Mouse (Mus musculus): ENCODE data around the gene Dock10. TPM values are rescaled to one million over a fixed set of nuclear protein-coding genes. Genes with fewer than 3 reads are reported as not detected.

Gene Dock10
- total and polyA plus RNA-seq, 2 experiments = 1.0 to 6.8 TPM

DNA sequence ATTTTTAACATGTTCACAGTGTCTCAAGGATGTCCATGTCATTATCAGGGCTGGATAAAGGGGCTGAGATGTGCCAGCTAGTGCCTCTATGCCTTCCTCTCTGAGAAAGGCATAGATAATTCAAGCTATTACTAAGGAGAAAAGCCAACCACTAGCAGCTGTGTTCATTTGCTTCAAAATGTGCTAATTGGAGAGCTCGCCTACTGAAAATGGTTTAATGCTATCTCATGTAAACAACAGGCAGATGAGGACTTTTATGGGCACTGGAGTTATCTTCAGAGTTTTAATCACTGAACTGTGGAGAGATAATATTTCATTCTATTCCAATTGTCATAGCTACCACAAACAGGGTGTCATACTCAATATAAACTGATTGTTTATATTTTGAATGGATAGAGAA, 36.3 kb downstream of the Dock10 start:
- no peaks in the 10 kb centered on the region for H3K27me3 ChIP-seq (ENCODE audit: control insufficient read depth, insufficient read depth, low read length)
- no peaks in the 10 kb centered on the region; the same call in 1 of the 2 replicates for H3K4me1 ChIP-seq (ENCODE audit: control insufficient read depth, insufficient read depth, low read length)
- 67% methylated on average over 1 of the region's 1 CpGs for WGBS
- H3K4me3 ChIP-seq (ENCODE audit: insufficient read depth, low read depth, low read length) = no peak overlapping the region
- no peak overlapping the region for H3K9ac ChIP-seq (ENCODE audit: low read depth, low read length)
- DNase-seq (ENCODE audit: extremely low read depth, low read depth, low spot score) = no peak
- no peak overlapping the region for H3K27ac ChIP-seq (replicated peaks; ENCODE audit: insufficient read depth, low read depth, low read length)
- H3K36me3 ChIP-seq (ENCODE audit: control insufficient read depth, insufficient read depth, low read length) = no peaks in the 10 kb centered on the region
- TF ChIP-seq POLR2A (IDR thresholded peaks at IDR 0.05; ENCODE audit: extremely low read depth, insufficient read depth, low read length) = no peak
- no peak for TF ChIP-seq CTCF (IDR thresholded peaks at IDR 0.05; ENCODE audit: low read depth, low read length)
- H3K79me2 ChIP-seq (ENCODE audit: control insufficient read depth, insufficient read depth, low read length) = no peaks in the 10 kb centered on the region

- WGBS = 86% methylated on average over 2 of the region's 2 CpGs
- TF ChIP-seq CTCF (IDR thresholded peaks at IDR 0.05; ENCODE audit: low read depth, low read length) (no peak), POLR2A (IDR thresholded peaks at IDR 0.05; ENCODE audit: extremely low read depth, insufficient read depth, low read length) (no peak)
- DNase-seq (ENCODE audit: extremely low read depth, low read depth, low spot score) = no peak
Observed at GRCm38 (mm10) chr1:80721181-80721580, 37.1 kb downstream of the Dock10 start.

DNA sequence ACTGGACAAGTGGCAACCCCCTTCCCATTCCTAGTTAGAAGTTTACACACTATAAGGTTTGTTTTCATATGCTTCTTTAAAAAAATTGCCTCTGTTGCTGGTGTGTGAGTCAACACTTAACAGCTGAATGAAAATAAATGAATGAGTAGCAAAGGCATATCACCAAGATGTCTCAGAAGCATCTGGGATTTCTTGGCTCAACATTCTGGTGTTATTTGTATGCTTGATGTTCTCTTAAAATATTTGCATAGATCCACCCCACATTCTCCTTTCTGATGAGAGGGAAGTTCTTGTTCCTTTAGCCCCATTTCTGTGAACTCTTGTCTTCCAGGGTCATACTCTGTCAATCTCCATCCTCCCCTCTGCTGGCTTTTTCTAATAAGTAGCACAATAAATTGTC, 38.2 kb downstream of the Dock10 start:
- Histone ChIP-seq H3K79me2 (ENCODE audit: control insufficient read depth, insufficient read depth, low read length) (no peaks in the 10 kb centered on the region), H3K4me1 (ENCODE audit: control insufficient read depth, insufficient read depth, low read length) (no peaks in the 10 kb centered on the region; the same call in 1 of the 2 replicates), H3K27me3 (ENCODE audit: control insufficient read depth, insufficient read depth, low read length) (no peaks in the 10 kb centered on the region), H3K9ac (ENCODE audit: low read depth, low read length) (no peak overlapping the region), H3K4me3 (ENCODE audit: insufficient read depth, low read depth, low read length) (no peak overlapping the region), H3K27ac (replicated peaks; ENCODE audit: insufficient read depth, low read depth, low read length) (no peak overlapping the region), H3K36me3 (ENCODE audit: control insufficient read depth, insufficient read depth, low read length) (no peaks in the 10 kb centered on the region)
- TF ChIP-seq POLR2A (IDR thresholded peaks at IDR 0.05; ENCODE audit: extremely low read depth, insufficient read depth, low read length) (no peak), CTCF (IDR thresholded peaks at IDR 0.05; ENCODE audit: low read depth, low read length) (no peak)
- DNase-seq (ENCODE audit: extremely low read depth, low read depth, low spot score) = no peak

More at GRCm38 (mm10) chr1:80721181-80721580, 37.1 kb downstream of the Dock10 start:
- H3K79me2 ChIP-seq (ENCODE audit: control insufficient read depth, insufficient read depth, low read length) = no peaks in the 10 kb centered on the region
- no peaks in the 10 kb centered on the region for H3K27me3 ChIP-seq (ENCODE audit: control insufficient read depth, insufficient read depth, low read length)
- H3K4me3 ChIP-seq (ENCODE audit: insufficient read depth, low read depth, low read length) = no peak overlapping the region
- H3K36me3 ChIP-seq (ENCODE audit: control insufficient read depth, insufficient read depth, low read length) = no peaks in the 10 kb centered on the region
- no peak overlapping the region for H3K27ac ChIP-seq (replicated peaks; ENCODE audit: insufficient read depth, low read depth, low read length)
- H3K4me1 ChIP-seq (ENCODE audit: control insufficient read depth, insufficient read depth, low read length) = no peaks in the 10 kb centered on the region; the same call in 1 of the 2 replicates
- no peak overlapping the region for H3K9ac ChIP-seq (ENCODE audit: low read depth, low read length)

- Histone ChIP-seq H3K27me3 (ENCODE audit: control insufficient read depth, insufficient read depth, low read length) (no peaks in the 10 kb centered on the region), H3K4me1 (ENCODE audit: control insufficient read depth, insufficient read depth, low read length) (no peaks in the 10 kb centered on the region; the same call in 1 of the 2 replicates), H3K79me2 (ENCODE audit: control insufficient read depth, insufficient read depth, low read length) (no peaks in the 10 kb centered on the region), H3K36me3 (ENCODE audit: control insufficient read depth, insufficient read depth, low read length) (no peaks in the 10 kb centered on the region), H3K4me3 (ENCODE audit: insufficient read depth, low read depth, low read length) (no peak overlapping the region), H3K9ac (ENCODE audit: low read depth, low read length) (no peak overlapping the region), H3K27ac (replicated peaks; ENCODE audit: insufficient read depth, low read depth, low read length) (no peak overlapping the region)
- TF ChIP-seq POLR2A (IDR thresholded peaks at IDR 0.05; ENCODE audit: extremely low read depth, insufficient read depth, low read length) = no peak
- no peak for TF ChIP-seq CTCF (IDR thresholded peaks at IDR 0.05; ENCODE audit: low read depth, low read length)
- 60% methylated on average over 6 of the region's 6 CpGs for WGBS
- DNase-seq (ENCODE audit: extremely low read depth, low read depth, low spot score) = no peak
Observed at GRCm38 (mm10) chr1:80719436-80719835, 38.9 kb downstream of the Dock10 start.

DNA sequence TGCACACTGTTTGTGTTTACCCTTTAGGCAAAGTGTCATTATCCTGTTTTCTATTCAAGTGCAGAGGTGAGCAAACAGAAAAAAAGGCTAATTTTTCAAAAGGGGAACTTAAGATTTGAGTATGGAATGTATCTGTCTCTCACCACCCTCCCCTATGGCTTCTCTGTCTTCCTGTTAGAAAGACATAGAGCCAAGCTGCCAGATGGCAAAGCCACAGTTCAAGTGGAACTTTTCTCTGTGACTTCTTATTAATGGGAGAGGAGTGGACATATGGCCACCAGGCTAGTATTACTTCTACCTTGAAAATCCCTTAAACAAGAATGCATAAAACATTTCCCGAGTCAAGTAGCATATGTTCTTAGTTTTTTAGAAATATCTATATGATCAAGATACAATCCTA, 39.7 kb downstream of the Dock10 start:
- Histone ChIP-seq H3K27me3 (ENCODE audit: control insufficient read depth, insufficient read depth, low read length) (no peaks in the 10 kb centered on the region), H3K4me3 (ENCODE audit: insufficient read depth, low read depth, low read length) (no peak overlapping the region), H3K4me1 (ENCODE audit: control insufficient read depth, insufficient read depth, low read length) (no peaks in the 10 kb centered on the region; the same call in 1 of the 2 replicates), H3K9ac (ENCODE audit: low read depth, low read length) (no peak overlapping the region), H3K79me2 (ENCODE audit: control insufficient read depth, insufficient read depth, low read length) (no peaks in the 10 kb centered on the region), H3K27ac (replicated peaks; ENCODE audit: insufficient read depth, low read depth, low read length) (no peak overlapping the region), H3K36me3 (ENCODE audit: control insufficient read depth, insufficient read depth, low read length) (no peaks in the 10 kb centered on the region)
- no peak for DNase-seq (ENCODE audit: extremely low read depth, low read depth, low spot score)
- TF ChIP-seq POLR2A (IDR thresholded peaks at IDR 0.05; ENCODE audit: extremely low read depth, insufficient read depth, low read length) = no peak
- TF ChIP-seq CTCF (IDR thresholded peaks at IDR 0.05; ENCODE audit: low read depth, low read length) = no peak
- WGBS = 87% methylated on average over 1 of the region's 1 CpGs

DNA sequence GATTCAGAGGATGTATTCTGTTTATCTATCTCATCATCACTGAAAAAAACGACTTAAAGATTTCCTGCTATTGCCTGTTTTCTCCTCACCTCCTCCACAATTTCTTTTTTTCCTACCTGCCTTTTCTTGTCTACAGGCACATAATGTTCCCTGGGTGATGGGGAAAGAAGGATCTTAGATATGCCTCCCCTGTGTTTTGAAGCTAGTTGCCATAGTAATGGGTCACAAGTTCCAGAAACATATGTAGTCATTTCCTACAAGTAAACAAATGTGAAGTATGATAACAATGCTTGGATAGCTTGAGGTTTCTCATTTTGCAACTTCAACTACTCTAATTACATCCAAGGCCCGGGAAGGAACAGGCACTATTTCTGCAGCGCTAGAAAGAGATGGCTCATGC, 42.4 kb downstream of the Dock10 start:
- 61% methylated on average over 3 of the region's 3 CpGs for WGBS
- H3K4me3 ChIP-seq (ENCODE audit: insufficient read depth, low read depth, low read length) = no peak overlapping the region
- TF ChIP-seq POLR2A (IDR thresholded peaks at IDR 0.05; ENCODE audit: extremely low read depth, insufficient read depth, low read length) (no peak), CTCF (IDR thresholded peaks at IDR 0.05; ENCODE audit: low read depth, low read length) (no peak)

More for the DNA sequence above, 42.4 kb downstream of the Dock10 start:
- H3K36me3 ChIP-seq (ENCODE audit: control insufficient read depth, insufficient read depth, low read length) = no peaks in the 10 kb centered on the region
- no peaks in the 10 kb centered on the region; the same call in 1 of the 2 replicates for H3K4me1 ChIP-seq (ENCODE audit: control insufficient read depth, insufficient read depth, low read length)
- DNase-seq (ENCODE audit: extremely low read depth, low read depth, low spot score) = no peak
- H3K9ac ChIP-seq (ENCODE audit: low read depth, low read length) = no peak overlapping the region
- H3K27me3 ChIP-seq (ENCODE audit: control insufficient read depth, insufficient read depth, low read length) = no peaks in the 10 kb centered on the region
- no peaks in the 10 kb centered on the region for H3K79me2 ChIP-seq (ENCODE audit: control insufficient read depth, insufficient read depth, low read length)
- H3K27ac ChIP-seq (replicated peaks; ENCODE audit: insufficient read depth, low read depth, low read length) = no peak overlapping the region
